Mouse (Mus musculus) stomach, postnatal 0 days (tissue): ENCODE measurements around the gene Erich6.

Experiments used
- CTCF ChIP-seq: IDR thresholded peaks from 2 replicates; pipeline ENCODE4 v1.5.1; 2016; ENCODE audit warnings: antibody characterized with exemption, low read depth, mild to moderate bottlenecking, moderate library complexity
- EP300 ChIP-seq: optimal IDR thresholded peaks from 2 replicates; pipeline ENCODE3; 2016; ENCODE audit warnings: antibody characterized with exemption

DNA sequence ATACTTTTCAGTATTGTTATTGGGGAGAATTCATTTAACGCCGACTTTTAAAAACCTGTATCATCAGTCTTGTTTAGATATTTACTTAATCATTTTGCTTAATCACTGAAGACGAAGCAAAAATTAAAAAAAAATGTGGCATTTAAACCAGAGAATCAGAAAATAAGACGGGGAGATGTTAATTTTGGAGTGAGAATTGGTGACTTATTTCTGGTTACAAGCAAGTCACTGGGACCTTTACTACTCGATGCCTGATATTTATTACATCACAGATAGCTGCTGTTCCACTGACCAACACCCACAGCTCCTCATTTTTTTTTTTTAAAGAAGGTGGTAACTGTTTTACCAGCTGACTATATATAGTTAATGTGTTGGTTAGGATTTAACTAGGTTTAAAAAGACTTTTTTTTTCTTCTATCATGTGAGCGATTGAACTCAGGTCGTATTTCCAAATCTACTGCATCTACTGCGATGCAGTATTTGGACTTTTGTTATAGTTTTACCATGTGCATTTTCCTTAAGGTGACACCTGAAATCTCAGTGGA is 59.4 kb downstream of the Erich6 start:
- TF ChIP-seq CTCF: no peak
- TF ChIP-seq EP300: no peak
